Mouse (Mus musculus) megakaryocyte, embryonic 14.5 days (primary cell): ENCODE data around the gene Lkaaear1.

Experiments
- FLI1 ChIP-seq: IDR thresholded peaks from 2 replicates; pipeline ENCODE4 v1.6.1; 2012; ENCODE audit warnings: low read length, inconsistent platforms, mixed read lengths
- GATA1 ChIP-seq: IDR thresholded peaks from 3 replicates; pipeline ENCODE4 v1.6.1; 2012; ENCODE audit warnings: mixed read lengths, low read length, inconsistent platforms, borderline replicate concordance

DNA sequence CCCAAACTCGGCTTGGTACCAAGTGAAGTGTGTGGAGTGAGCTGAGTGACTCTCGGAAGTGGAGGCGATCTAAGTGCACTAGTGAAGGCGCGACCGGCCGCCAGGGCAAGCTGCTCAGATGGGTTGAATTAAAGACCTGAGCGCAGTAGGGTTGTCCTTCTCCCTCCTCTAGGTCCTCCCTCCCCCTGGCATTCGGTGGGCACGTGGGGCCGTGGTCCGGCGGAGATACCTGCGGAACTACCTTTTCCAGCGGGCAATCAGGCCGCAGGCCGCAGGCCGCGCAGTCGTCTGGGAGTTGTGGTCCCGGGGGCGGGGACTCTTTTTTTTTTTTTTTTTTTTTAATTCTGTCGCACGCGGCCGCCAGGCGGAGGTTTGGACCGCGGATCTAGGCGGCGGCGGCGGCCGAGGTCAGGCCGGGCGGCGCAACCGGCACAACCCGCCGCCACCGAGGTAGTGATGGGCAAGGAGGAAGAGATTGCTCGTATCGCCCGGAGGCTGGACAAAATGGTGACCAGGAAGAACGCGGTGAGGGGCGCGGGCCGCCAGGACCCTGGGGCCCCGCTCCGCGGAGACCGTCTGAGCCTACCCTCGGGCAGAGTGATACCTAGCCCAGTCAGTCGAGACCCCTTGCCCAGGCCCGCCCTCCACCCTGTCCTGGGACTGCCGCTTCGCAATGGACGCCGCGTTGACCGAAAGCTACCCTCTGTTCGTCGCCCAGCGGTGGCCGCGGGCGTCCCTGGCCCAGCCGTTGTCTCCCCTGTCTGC lies 18.1 kb downstream of the Lkaaear1 start, which contains the start of gene Tcea2:
- TF ChIP-seq GATA1 = no peak
- TF ChIP-seq FLI1 = no peak
